Mouse (Mus musculus): ENCODE measurements around the gene Ttll11.

The Ttll11 gene

GRCm38 (mm10) chr2:35720104-35720503 lies 259.6 kb downstream of the Ttll11 start:
- no peak for DNase-seq

DNA sequence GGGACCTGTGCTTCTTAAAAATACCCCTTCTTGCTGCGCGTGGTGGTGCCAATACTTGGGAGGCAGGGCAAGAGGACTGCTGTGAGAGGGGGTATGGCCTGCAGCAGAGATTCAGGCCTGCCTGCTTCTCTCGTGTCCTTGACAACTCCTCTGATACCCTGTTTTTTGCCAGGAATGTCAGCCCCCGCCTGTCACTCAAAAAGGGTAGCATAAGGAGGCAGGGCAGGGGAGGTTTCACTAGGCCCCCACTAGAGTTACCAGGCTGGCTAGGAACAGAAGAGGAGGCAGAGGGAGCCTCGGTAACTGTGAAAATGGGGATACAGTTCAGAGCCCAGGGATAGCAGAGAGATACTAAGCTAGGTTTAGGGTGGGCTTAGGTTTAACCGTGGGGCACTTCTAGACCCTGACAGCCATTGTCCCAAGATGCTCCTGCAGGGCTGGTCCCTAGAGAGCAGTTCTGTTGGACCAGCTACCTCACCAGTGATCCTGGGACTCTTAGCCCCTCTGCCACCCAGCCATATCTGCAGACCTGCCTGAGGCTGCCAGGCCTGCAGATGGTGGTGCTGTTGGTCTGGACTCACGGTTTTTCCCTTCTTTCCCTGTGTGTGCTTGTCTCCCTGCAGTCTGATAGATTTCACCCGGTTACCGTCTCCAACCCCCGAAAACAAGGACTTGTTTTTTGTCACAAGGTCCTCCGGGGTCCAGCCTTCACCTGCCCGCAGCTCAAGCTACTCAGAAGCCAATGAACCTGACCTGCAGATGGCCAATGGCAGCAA lies 260.3 kb downstream of the Ttll11 start:
- DNase-seq, result no peak

- no peak for DNase-seq
Observed at GRCm38 (mm10) chr2:35718662-35719061, 261.1 kb downstream of the Ttll11 start.

DNA sequence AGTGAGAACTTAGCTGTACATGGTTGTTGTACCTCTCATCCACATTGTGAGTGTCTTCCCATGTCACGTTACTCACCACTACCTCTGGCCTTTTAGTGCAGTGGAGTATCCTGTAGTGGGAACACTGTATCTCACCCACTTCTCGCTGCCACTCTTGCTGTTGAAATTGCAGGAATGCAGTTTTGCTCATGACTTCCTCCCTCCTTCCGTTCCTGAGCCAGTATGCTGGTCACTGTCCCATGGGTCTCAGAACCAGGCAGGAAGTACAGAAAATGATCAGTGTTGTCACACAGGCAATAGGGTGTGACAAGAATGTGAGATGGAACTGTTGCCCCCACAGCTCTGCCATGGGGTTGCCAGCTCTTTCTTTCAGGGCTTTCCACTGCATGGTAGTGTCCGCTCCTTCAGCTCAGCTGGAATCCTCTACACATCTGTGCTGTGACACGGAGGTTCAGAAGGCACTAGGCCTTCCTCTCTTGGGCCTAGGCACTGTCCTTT lies 261.7 kb downstream of the Ttll11 start:
- no peak for DNase-seq

- DNase-seq, result no peak
Observed at GRCm38 (mm10) chr2:35716175-35716574, 263.5 kb downstream of the Ttll11 start.

GRCm38 (mm10) chr2:35715485-35715884 lies 264.2 kb downstream of the Ttll11 start:
- DNase-seq, result no peak

DNA sequence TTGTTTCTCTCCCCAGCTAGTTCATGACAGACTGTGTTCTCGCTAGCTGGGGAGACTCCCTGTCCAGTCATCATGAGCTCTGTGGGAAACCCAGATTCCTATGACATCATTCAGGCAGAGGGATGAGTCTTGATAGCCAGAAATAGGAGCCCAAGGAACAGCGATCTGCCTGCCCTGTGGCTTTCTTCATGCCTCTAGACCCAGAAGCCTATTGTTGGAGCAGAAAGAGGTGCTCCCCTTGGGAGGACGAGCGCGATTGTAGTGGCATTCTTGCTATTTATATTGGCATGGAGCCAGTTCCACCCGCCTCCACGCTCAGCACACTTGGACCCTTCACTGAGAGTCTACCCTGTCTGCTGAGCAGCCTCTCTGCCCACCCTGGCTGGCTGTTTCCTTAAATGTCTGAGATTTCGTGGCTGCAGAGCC lies 265.0 kb downstream of the Ttll11 start:
- DNase-seq, result no peak

DNA sequence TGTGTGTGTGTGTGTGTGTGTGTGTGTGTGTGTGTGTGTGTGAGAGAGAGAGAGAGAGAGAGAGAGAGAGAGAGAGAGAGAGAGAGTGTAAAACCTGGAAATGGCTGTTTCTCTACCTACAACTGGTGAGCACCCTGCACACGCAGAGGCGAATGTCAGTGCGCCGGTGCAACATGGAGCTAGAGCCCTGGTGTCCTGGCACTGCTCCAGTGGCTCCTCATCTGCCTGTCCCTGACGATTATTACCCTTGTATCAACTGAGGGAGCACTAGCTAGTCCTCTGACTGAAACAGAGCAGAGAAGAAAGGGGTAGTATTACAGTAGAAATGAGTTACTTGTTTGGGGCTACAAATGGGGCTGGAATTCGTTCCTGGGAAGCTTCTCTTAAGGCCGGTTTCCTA lies 266.3 kb downstream of the Ttll11 start:
- DNase-seq, result no peak

DNA sequence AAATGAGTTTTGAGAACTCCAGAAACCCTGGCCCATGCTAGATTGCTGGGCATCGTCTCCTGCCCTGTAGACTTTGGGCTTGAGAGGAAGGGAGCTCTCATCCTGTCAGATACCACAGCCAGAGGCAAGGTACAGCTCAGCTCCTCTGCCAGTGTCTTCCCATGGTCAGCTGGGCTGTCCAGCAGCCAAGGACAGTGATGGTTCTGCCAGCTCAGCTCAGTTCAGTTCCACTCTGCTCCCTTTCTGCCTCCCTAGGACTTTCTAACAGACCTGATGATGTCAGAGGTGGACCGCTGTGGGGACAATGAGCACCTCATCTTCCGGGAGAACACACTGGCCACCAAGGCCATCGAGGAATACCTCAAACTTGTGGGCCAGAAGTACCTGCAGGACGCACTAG lies 267.1 kb downstream of the Ttll11 start:
- DNase-seq, result no peak

DNA sequence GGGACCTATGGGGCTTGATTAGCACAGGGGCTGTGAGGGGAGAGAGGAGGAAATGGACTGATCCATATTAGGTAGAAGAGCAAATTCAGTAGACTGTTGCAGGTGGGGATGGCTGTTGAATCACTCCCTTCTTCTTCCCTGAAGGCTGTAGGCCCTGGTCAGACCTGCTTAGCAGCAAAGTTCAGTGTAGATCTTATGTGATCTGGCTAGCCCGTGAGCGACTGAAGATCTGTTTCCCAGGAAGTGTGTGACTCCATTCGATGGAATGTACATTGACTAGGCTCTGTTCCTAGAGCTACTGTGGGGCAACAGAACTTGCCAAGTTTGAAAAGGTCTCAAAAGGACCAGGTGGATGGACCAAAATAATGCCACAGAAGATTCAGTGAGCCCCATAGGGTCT lies 276.5 kb downstream of the Ttll11 start:
- DNase-seq, result no peak

DNA sequence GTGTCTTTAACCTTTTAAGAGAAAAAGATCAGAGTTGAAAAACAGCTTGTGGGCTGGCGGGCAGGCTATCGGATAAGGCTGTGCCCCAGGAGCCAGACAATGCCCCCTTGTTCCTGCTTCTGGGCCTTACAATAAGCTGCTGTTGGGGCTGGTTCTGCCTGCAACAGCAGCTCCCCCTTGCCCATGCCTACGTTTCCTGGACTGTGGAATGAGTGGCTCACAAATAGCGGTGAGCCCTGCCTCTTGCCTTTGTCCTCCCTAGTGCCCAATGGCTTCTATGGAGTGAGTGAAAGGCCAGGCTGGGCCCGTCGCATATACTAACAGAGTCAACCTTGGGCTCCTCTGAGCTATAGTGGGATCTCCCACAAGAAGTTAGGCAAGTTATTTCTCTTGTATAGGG lies 277.1 kb downstream of the Ttll11 start:
- DNase-seq, result no peak

DNA sequence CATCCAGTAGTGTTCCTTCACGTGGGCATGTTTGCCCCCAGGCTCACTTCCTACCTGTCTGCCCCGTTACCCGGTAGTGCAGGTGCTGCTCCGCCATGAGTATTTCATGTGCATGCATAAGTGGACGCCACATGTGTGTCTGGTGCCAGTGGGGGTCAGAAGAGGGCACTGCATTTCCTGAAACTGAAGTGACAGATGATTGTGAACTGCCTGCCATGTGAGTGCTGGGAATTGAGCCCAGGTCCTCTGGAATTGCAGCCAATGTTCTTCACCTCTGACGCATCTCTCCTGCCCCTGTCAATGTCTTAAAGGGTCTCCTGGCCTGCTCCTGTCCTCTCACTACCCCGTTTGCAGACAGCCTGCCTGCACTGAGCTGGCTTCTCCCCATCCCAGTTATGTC lies 277.7 kb downstream of the Ttll11 start:
- DNase-seq, result no peak
